Mouse (Mus musculus) embryonic facial prominence, embryonic 10.5 days (tissue): Measurements from ENCODE around the gene Rgl1. TPM values are rescaled to one million over a fixed set of nuclear protein-coding genes. Genes with fewer than 3 reads are reported as not detected.

Source experiments
- DNase-seq: peaks from one replicate; pipeline ENCODE4 v3.0.0-alpha.2; 2017; ENCODE audit warnings: low spot score
- H3K27ac ChIP-seq: fragments of 300-500 bp; sonication (generic); replicated peaks from 2 replicates; pipeline ENCODE4 v1.5.1; 2016; ENCODE audit warnings: mild to moderate bottlenecking
- H3K27me3 ChIP-seq: fragments of 300-500 bp; sonication (generic); replicated peaks from 2 replicates; pipeline ENCODE4 v1.6.1; 2016; ENCODE audit warnings: low read depth, mild to moderate bottlenecking; ENCODE audit not compliant: poor library complexity, severe bottlenecking
- H3K36me3 ChIP-seq: fragments of 300-500 bp; sonication (generic); replicated peaks from 2 replicates; pipeline ENCODE4 v1.6.1; 2016; ENCODE audit warnings: mild to moderate bottlenecking, moderate library complexity
- H3K4me1 ChIP-seq: fragments of 300-500 bp; sonication (generic); 2 replicates; pipeline ENCODE4 v1.6.1; 2016
- H3K4me3 ChIP-seq: fragments of 300-500 bp; sonication (generic); 2 replicates; pipeline ENCODE4 v1.5.1; 2016; ENCODE audit warnings: mild to moderate bottlenecking, moderate library complexity
- H3K9me3 ChIP-seq: fragments of 300-500 bp; sonication (generic); 2 replicates; pipeline ENCODE4 v1.6.1; 2016; ENCODE audit warnings: mild to moderate bottlenecking
- WGBS: fragments of 180-500 bp; shearing (Covaris S2); methylation state at CpG from one replicate; pipeline ENCODE4 v1.1.7; 2016; 5-methylcytosine and 5-hydroxymethylcytosine counted together
- polyA plus RNA-seq: library from polyadenylated mRNA; unstranded; fragments of >200 nt; fragmentation: Nextera tagmentation; extraction: Ambion mirVana; gene quantifications from 2 replicates; pipeline ENCODE4 v1.2.1, GENCODE M21; 2016

Rgl1 gene
- polyA plus RNA-seq, 1 experiment from 2014 or later = 30.8 TPM

DNA sequence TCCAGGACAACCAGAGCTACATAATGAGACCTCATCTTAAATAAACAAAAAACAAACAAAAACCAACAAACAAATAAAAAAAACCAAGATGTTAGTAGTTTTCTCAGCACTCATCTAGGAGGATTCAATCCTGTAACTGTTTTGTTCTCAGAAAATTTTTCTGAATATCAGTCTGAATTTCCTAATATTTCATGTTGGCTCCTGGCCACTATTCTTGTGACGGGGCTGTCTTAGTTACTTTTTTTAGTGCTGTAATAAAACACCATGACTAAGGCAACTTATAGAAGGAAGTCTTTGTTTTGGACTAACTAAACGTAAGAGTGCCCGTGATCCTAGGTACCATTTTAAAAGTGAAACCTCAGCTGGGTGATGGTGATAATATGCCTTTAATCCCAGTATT lies 68.8 kb downstream of the Rgl1 start:
- Histone ChIP-seq H3K36me3 (no peaks in the 10 kb centered on the region), H3K27me3 (no peaks in the 10 kb centered on the region), H3K9me3 (no peaks in the 10 kb centered on the region), H3K4me3 (no peak overlapping the region), H3K4me1 (peaks cover 5% of the 10 kb centered on the region), H3K27ac (no peak overlapping the region)
- WGBS = 72% methylated on average over 3 of the region's 3 CpGs
- no peak for DNase-seq

DNA sequence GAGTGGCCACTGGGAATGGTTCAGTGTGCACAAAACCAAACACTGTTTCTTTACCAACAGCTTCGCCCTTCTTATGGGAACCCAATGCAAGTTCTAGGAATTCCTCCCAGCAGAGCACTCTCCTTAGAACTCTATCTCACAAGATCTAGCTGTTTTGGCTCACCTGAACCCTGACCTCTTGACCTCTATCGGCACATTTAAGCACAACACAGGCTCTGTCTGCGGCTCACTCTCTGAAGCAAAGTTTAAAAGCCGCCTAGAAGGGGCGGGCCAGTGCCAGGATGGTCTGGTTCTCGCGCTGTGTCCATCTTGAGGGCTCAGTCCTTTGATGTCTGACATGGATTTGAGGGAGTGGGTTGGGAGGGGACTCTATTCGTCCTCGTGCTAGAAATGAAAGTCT lies 70.7 kb downstream of the Rgl1 start:
- 36% methylated on average over 9 of the region's 9 CpGs for WGBS
- DNase-seq = no peak

DNA sequence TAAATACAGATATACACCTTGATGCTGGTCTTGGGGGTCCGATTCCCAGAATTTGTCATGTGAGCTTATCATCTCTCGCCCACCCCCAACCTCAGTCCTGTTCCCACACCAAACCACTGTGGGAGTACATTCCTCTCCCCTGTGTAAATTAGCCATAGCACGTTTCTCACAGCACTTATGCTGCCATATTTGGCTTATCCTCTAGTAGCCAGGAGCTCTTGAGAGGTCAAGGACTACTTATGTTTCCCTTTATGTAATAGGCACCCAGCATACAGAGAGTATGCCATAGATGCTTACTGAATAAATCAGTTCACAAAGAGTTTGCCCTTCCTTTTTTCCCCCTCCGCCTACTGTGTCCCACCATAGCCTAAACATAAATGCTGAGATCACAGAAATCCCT lies 76.2 kb downstream of the Rgl1 start:
- WGBS = 89% methylated on average over 4 of the region's 4 CpGs
- no peaks in the 10 kb centered on the region for H3K9me3 ChIP-seq
- no peaks in the 10 kb centered on the region for H3K36me3 ChIP-seq

More for the DNA sequence above, 70.7 kb downstream of the Rgl1 start:
- Histone ChIP-seq H3K9me3 (no peaks in the 10 kb centered on the region), H3K27ac (no peak overlapping the region), H3K4me3 (no peak overlapping the region), H3K4me1 (peaks cover 15% of the 10 kb centered on the region), H3K36me3 (no peaks in the 10 kb centered on the region), H3K27me3 (no peaks in the 10 kb centered on the region)

DNA sequence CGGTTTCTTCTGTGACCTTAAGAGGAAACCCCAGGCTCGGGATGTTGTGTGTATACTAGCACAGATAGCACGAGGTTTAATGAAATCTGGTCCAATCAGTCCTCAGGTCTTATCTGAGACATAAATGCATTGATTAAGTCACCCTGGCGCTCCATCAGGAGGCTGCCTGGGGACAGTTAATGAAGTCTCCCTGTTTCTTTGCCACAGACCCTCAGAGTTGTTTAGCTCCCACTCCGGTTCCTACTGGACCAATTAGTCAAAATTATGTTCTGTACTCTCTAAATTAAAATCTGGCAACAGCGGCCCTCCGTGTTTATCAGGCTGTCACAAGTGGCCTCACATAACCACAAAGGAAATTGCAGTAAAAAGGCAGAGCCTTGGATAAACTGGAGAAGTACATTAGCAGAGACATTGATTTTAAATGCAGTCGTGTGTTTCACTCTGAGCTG lies 78.4 kb downstream of the Rgl1 start:
- Histone ChIP-seq H3K27me3 (no peaks in the 10 kb centered on the region), H3K4me1 (peaks cover 49% of the 10 kb centered on the region), H3K4me3 (0 out of 2 replicates have a peak overlapping the region, but pooled peaks have one; percentile 31), H3K9me3 (no peaks in the 10 kb centered on the region), H3K36me3 (no peaks in the 10 kb centered on the region), H3K27ac (peak overlapping the region; percentile 78)
- DNase-seq = no peak
- 25% methylated on average over 8 of the region's 8 CpGs for WGBS

More for the DNA sequence above, 76.2 kb downstream of the Rgl1 start:
- H3K4me1 ChIP-seq = peaks cover 44% of the 10 kb centered on the region
- no peak overlapping the region for H3K4me3 ChIP-seq
- no peaks in the 10 kb centered on the region for H3K27me3 ChIP-seq
- no peak for DNase-seq
- H3K27ac ChIP-seq = no peak overlapping the region

DNA sequence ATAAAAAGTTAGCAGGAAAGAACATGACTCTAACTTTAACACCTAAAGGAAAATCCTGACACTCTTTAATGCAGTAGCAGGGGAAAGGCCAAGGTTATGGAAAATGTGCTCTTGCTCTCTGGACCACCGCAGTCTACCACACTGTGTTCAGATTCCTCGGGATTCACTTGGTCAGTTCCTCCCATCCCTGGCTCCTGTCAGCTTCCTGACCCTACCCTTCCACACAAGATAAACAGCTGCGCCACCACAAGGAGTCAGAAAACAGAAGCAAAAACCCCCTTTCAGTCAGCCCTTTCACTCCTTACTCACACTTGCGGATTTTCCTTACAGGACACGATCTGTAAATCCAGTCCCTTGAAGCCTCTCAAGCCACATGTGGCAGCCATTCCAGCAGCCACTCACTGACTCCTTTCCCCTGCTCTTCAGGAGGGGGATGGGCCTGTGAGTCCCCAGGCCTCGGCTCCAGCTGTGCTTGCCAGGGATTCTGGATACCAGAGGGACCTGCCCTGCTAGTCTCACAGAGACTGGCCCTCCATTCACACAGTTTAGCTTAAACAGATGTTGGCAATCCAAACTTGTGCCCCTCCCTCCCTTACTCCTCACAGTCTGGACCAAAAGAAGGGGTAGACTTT lies 78.9 kb downstream of the Rgl1 start:
- Histone ChIP-seq H3K27ac (peak overlapping the region; percentile 78), H3K36me3 (no peaks in the 10 kb centered on the region), H3K9me3 (no peaks in the 10 kb centered on the region), H3K27me3 (no peaks in the 10 kb centered on the region), H3K4me1 (peaks cover 54% of the 10 kb centered on the region), H3K4me3 (peak overlapping the region; percentile 31)
- 5% methylated on average over 6 of the region's 6 CpGs for WGBS
- DNase-seq = peak; percentile 88

DNA sequence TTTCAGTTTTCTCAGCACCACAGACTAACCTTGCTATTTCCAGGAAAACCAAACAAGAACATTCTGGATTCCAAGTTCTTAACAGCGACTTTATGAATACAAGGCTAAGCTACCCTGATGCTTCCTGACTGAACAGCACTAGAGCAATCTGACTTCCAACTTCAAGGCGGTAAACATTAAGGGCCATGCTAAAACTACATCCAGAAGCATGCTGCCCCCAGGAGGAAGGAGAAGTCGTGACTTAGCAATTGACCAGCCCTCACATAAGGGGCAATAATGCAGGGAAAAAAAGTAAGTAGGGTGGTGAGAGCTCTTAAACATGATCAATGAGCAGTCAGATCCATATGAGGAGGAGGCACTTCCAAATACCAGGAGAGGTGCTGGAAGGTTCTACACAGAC lies 80.6 kb downstream of the Rgl1 start:
- H3K9me3 ChIP-seq = no peaks in the 10 kb centered on the region
- WGBS = 73% methylated on average over 3 of the region's 3 CpGs
- no peaks in the 10 kb centered on the region for H3K27me3 ChIP-seq
- H3K4me3 ChIP-seq = no peak overlapping the region
- no peaks in the 10 kb centered on the region for H3K36me3 ChIP-seq
- H3K4me1 ChIP-seq = peaks cover 58% of the 10 kb centered on the region
- DNase-seq = no peak
- no peak overlapping the region for H3K27ac ChIP-seq

DNA sequence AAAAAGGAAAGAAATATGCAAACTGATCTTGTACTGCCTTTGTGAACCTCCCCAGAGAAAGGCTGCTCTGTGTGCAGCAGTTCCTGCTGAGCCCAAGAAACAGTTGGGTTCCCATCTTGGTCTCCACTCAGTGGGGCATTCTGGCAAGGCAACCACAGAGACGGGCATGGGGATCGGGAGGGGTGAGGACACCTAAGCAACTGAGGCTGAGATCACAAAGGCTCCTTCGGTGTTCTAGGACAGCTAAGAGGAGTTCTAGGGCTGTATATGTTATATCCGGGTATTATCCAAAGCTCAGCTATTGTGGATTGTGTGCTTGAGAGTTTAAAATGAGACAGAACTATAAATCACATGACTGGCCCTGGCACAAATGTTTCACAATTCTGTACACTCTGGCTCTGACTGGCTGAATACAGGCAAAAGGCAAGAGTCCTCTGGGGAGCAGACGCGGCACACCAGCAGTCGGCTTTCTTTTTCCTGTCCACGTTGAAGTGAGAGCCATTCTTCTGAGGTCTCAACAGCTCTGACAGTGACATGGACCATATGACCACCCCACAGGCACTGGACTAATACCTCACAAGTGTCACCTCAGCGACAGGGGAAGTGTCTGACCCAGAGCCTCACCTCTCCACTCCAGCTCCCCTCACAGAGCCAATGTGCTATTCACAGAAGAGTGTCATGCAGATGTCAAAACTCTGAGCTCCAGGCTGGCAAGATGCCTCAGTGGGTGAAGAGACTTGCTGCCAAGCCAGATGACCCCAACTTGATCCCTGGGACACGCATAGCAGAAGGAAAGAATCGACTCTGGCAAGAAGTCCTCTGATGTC lies 83.6 kb downstream of the Rgl1 start:
- no peak overlapping the region for H3K4me3 ChIP-seq
- no peak for DNase-seq
- no peaks in the 10 kb centered on the region for H3K36me3 ChIP-seq
- peak overlapping the region; percentile 59 for H3K27ac ChIP-seq
- H3K4me1 ChIP-seq = peaks cover 46% of the 10 kb centered on the region
- no peaks in the 10 kb centered on the region for H3K27me3 ChIP-seq
- 81% methylated on average over 11 of the region's 11 CpGs for WGBS
- no peaks in the 10 kb centered on the region for H3K9me3 ChIP-seq

DNA sequence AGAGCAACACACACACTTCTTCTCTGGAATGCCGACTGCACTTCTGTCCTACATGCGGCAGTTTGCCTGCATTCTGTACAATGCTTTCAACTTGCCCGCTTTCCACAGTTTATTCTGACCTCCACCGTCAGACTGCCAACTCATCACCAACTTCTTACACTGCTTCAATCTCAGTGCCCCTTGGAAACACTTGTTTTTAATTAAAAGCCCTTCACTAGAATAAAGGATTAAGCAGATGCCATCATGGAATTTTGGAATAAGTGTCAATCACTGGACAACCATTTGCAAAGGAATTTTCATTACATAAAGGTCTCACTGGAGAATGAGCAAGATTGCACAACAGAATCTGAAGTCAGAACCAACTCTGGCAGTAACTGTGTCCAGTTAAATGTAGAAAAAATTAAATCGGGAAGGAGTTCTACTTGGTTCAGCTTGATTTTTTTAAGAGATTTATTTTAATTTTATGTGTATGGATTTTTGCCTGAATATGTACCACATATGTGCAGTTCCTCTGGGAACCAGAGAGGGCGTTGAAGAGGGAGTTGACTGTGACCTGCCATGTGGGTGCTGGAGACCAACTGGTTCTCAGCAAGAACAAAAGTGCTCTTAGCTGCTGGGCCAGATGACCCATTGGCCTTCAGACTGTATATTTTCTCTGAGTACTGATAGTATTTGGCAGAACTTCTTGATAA lies 84.3 kb downstream of the Rgl1 start:
- WGBS = 79% methylated on average over 6 of the region's 6 CpGs
- no peak for DNase-seq
- Histone ChIP-seq H3K36me3 (no peaks in the 10 kb centered on the region), H3K9me3 (no peaks in the 10 kb centered on the region), H3K27me3 (no peaks in the 10 kb centered on the region), H3K4me3 (no peak overlapping the region), H3K4me1 (peaks cover 42% of the 10 kb centered on the region), H3K27ac (no peak overlapping the region)

DNA sequence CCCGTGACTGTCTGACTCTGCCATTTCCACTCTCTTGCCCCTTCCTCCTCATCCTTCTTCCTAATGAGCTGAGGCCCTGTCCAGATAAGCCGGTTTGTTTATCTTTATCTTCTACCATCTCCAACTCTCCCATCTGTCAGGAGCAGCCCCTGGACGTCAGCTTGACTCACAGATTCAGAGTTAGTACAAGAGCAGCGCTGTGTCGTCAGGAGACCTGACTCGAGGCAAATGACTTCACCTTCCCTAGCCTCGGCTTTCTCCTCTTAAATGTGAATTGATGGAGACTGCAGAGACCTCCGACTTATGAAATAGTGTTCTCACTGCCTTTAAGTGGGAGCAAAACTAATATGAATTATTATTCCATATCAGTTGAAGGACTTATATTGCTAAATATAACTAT lies 85.0 kb downstream of the Rgl1 start:
- H3K4me3 ChIP-seq = no peak overlapping the region
- no peaks in the 10 kb centered on the region for H3K36me3 ChIP-seq
- no peaks in the 10 kb centered on the region for H3K9me3 ChIP-seq
- H3K27me3 ChIP-seq = no peaks in the 10 kb centered on the region
- WGBS = 68% methylated on average over 8 of the region's 8 CpGs
- H3K27ac ChIP-seq = no peak overlapping the region
- DNase-seq = no peak
- H3K4me1 ChIP-seq = peaks cover 37% of the 10 kb centered on the region

DNA sequence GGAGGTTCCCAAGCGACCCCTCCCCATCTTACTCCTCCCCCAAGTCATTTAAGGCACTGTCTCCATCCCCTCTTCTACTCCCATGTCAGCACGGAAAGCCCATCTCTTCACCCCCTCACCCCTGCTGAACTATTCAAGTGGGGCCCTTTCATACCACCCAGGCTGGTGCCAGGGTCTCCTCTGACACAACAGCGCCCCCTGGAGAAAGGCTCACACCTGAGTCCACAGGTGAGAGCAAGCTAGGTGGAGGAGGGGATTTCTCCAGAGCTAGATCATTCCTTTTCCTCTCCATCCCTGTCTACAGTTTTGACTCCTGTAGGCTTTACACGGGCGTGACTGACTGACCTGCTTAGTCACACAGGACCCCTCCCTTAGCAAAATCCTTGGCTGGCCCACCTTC lies 87.7 kb downstream of the Rgl1 start:
- no peaks in the 10 kb centered on the region for H3K36me3 ChIP-seq
- H3K4me1 ChIP-seq = peaks cover 35% of the 10 kb centered on the region
- H3K9me3 ChIP-seq = no peaks in the 10 kb centered on the region
- DNase-seq = no peak
- no peak overlapping the region for H3K4me3 ChIP-seq
- no peak overlapping the region for H3K27ac ChIP-seq
- 42% methylated on average over 5 of the region's 5 CpGs for WGBS
- H3K27me3 ChIP-seq = no peaks in the 10 kb centered on the region

DNA sequence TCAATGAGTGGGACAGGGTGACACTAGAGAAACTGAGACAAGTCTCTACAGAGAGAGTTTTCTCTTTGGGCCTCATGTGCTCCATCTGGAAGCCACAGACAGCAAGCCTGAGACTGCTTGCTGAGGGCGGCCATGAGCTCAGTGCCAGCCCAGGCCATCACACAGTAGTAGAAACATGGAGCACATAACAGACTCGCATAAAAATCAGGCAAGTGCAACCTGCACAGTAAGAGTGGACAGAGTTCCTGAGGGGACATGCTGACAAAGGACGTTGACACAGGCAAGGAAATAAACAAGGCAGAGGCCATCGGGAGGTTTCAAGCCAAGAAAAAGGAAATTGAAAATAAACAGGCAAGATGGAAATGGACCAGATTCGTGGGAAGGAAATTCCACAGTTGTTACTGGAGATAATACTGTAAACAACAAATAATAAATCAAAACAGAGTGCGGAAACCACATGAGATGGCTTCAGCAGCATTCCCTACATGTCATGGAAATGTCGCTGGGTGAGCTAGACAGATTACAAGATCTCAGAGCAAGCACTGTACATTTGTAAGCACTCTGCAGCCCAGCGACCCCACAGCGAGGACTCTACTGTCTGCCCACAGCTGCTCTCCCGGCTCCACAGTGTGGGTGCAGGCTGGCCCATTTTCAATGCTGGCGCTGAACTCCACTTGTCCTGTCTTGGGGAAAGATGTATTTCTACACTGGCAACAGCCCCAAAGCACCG lies 88.5 kb downstream of the Rgl1 start:
- Histone ChIP-seq H3K4me3 (no peak overlapping the region), H3K4me1 (peaks cover 31% of the 10 kb centered on the region), H3K27ac (no peak overlapping the region), H3K36me3 (no peaks in the 10 kb centered on the region), H3K27me3 (no peaks in the 10 kb centered on the region), H3K9me3 (no peaks in the 10 kb centered on the region)
- WGBS = 83% methylated on average over 12 of the region's 12 CpGs
- DNase-seq = no peak

DNA sequence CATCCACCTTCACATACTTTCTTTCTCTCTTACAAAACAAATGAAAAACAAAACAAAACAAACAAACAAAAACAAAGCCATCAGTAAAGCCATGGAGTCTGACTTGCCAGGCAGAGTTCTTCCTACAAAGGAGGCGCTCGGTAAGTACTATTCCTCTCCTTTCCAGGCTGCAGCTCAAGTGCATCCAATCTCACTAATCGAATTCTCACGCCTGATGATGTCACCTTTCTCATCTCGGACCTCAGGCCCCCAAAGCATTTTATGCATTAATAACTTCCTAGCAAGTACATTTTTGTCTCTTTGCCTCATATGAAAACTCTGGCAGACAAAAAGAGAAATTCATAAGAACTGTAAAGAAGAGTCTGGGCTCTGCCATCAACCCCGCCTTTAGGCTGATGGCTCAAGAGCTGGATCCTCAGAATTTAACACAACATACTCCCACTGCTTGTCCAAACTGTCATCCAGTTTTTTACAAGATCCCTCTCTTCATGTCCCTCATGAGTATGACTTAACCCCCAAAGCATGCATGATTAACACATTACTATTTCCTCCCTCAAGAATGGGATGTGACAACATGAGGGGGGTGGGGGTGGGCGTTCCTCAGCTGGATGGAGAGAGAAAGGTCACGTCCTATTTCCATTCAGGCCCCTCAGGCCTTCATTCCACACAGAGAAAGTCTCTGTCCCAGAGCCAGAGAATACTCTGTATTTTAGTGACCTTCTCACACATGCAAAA lies 96.5 kb downstream of the Rgl1 start:
- Histone ChIP-seq H3K36me3 (no peaks in the 10 kb centered on the region), H3K4me3 (no peak overlapping the region), H3K9me3 (no peaks in the 10 kb centered on the region), H3K27me3 (no peaks in the 10 kb centered on the region), H3K4me1 (peaks cover 21% of the 10 kb centered on the region), H3K27ac (no peak overlapping the region)
- WGBS = 54% methylated on average over 8 of the region's 8 CpGs
- peak; percentile 31 for DNase-seq
